Mouse (Mus musculus) fibroblast of lung, adult 2 months (primary cell): ENCODE measurements around the gene Rnf114.

Source experiments
- DNase-seq: peaks from one replicate; pipeline ENCODE4 v3.0.0-alpha.2; 2011; ENCODE audit warnings: low read depth

Rnf114 gene

DNA sequence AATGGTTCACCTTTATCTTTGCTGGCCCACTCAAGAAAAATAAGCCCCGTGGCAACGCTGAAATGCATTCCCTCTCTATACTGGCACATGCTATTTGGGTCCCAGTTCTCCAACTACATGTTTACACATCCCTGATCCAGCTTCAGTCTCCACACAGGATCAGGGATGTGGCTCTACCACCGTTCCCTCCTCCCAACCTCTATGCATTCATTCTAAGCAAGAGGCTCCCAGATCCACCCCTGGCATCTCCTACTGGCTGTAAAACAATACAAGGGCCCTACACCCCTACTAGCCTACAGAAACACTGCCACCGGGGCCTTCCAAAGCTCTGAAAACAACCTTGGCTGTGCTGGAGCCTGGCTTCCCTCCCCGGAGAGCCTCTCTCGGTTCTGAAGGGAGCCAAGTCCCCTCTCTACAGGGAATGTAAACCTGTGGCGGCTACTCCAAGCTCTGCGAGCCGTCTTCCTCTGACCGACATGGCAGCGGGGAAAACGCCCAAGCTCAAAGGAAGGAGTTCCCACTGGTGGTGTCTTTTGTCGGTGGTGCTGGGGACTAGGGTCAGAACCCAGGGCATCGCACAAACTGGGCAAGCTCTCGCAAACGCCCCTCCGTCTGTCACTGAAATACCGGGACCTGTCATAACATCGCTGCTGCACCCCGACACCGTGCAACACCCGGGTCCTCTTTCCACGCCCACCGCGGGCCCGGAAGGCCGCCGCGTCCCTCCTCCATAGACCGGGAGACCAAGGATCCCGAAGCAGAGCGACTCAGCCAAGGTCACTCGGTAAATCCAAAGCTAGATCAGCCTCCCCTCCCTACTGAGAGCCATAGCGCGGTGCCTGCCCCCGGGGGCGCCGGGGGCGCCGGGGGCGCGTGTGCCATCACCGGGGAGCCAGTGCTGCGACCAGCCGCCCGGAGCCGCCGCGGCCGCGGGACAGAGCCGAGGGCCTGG lies at the start of gene Rnf114:
Gene Rnf114, plus strand, starts transcription at position 889 of the 952 bp plus-strand sequence.
- no peak for DNase-seq

DNA sequence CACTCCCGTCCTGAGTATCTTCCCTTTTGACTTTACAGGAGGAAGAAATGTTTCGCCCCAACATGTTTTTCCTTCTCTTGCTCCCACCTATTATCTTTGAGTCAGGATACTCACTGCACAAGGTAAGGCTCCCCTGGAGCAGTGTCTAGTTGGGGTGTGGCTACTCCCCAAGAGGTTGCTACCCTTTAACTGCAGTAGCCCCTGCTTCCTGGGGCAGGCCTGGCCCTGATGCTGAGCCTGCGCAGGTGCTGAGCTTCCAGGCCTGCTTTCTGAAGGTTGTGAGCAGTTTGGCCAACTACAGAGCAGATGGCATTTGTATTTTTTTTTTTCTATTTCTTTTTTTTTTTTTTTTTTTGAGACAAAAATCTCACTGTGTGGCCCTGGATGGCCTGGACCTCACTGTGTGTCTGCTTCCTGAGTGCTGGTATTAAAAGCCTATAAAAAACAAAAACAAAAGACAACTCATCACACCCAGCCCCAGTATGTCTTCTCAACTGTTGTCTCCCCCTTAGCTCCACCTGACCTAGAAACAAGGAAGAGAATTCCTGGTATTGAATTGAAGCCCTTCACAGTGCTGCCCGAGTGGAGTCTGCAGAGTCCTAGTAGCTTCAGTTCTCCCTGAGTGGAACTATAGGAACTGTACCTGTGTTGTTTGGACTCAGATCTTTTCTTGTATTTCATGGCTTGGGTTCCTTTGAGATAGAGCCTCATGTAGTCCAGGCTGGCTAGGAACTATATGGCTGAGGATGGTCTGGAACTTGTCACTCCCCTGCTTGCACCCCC lies 48.8 kb upstream of the Rnf114 start:
- DNase-seq: no peak

DNA sequence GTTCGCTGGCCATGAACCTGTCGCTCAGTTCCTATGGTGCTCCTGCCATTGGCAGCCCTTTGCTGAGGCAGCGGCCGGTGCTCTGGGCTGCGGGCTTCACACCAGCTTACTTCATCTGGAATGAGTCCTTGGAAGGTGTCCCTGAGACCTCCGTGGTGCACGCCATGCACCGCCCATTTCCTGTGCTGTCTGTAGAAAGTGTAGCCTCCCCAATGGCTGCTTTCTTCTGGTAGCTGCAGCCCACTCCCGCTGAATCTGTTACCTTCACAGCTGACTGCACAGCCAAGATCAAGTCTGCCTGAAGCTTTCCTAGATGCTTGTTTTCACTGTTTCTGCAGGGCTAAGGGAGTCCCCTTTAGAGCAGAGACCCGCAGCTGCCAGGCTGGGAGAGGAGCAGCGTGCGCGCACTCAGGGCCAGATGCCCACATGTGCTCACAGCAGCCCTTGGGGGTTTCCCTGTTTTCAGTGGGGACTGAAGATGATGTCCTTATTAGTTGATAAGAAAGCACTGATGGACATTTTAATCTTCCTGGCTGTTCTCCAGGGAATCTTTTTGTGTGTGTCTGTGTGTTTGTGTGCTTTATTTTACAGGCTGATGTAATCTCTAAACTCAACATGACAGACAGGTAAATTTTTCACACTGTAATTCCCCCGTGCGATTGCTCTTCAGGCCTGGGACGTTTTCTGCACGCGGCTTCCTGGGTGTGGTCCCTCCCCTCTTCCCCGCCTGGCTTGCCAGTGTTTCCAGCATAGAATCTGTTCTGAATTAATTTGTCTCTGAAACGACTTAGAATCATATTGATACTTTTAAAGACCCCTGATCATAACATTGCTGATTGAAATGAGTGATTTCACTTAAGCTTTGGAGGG lies 46.3 kb upstream of the Rnf114 start:
- peak; percentile 22 for DNase-seq

DNA sequence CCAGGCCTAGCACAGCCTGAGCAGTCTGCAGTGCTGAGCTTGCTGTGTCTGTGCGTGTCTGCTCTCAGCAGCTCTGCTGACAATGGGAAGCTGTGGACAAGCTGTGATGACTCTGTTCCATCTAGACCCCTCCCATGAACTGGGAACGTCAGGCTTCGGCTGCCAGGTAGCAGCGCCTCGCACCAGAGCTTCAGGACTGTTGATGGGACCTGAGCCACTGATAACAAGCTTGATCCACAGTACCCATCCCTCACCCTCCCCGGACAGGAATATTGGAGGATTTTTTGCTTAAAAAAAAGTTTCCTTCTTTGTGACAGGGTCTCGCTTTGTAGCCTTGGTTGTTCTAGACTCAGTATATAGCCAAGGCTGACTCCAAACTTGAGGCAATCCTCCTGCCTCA lies 45.2 kb upstream of the Rnf114 start:
- DNase-seq: no peak

DNA sequence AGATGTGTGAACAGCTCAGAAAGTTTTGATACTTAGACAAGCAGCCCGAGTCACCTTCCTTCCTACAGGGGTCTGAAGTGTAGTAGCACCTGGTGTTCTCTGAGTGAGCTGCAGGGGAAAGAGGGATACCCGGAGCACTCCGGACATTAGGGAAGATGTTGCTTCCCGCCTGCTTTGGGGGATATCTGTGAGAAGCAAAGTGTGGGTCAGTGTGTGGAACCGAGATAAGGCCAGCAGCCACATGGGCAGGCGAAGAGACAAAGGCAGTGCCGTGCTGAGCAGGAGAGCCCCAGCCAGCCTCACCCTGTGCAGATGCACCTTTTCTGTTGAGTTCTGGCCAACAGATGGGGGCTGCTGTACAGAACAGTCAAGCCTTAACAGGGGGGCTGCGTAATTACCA lies 44.8 kb upstream of the Rnf114 start:
- no peak for DNase-seq

DNA sequence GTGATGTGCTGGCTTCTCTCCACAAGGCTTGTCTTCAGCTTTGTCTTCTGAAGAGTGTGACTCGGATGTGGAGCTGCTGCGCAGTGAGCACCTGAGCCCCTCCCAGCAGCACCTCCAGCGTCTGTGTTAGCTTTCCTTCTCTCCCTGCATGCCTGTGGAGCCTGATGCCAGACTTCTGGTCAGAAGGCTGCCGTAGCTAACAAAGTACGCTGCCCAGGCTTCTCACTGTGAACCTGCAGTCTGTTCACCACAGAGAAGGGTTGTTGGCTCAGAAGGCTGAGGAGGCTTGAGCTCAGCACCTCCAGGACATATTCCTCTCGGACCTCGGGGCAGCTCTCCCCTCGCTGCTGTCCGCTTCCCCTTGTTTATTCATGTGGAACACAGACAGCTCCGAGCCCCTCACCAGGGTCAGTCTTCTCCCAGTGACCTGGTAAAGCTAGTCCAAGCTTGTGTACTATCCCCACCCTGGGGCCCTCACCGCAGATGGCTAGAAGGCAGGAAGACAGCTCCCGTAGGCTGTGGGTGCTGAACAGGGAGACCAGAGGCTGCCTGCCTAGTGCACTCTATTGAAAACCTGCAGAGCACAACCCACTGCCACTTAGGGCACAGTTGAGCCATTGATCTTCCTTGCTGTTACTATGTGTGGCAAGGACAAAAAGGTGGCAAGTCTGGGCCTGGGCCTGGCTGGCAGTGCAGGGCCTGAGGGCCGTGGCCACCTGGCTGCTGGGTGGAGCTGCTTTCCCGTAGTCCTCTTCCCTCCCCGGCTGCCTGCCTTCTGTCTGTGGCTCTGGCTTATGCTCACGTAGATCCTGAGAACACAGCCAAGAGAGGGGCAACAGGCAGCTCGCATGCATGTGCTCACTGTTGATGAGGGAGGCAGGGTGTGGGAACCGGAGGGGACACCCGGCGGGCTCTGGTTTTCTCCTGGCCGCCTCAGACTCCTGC lies 42.8 kb upstream of the Rnf114 start:
- no peak for DNase-seq

DNA sequence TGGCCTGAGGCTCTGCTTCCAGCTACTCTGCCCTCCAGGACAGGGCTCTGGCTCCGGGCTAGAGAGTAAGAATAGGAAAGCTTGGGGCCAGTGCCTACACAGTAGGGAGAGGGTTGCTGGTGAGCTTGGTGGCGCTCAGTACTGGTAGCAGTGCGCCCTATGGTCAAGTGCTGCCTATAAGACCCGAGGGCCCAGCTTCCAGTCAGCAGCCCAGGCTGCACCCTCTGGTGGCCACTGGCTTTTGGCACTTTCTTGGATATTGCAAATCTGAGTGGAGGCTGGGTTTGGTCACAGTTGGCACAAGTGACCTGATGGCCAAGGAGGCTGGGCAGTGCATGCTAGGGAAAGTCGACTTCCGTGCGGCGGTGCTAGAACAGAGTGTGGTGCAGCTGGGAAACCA lies 41.8 kb upstream of the Rnf114 start:
- DNase-seq: no peak

DNA sequence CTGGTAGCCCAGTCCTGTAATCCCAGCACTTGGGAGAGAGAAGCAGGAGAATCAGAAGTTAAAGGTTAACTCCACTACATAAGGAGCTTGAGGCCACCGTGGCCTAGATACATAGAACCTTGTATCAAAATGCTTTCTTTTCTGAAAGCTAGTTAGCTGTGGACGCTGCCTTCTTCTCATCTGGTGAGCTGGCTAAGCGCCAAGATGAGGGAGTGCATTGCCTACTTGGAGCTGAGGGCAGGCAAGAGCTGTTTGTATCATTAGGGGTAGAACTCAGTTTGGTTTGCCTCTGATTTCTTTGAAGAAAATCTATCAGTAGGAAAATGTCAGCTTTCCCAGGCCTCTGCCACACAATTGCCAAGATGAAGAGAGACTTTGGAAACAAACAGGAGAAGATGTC lies 38.6 kb upstream of the Rnf114 start:
- DNase-seq: no peak

DNA sequence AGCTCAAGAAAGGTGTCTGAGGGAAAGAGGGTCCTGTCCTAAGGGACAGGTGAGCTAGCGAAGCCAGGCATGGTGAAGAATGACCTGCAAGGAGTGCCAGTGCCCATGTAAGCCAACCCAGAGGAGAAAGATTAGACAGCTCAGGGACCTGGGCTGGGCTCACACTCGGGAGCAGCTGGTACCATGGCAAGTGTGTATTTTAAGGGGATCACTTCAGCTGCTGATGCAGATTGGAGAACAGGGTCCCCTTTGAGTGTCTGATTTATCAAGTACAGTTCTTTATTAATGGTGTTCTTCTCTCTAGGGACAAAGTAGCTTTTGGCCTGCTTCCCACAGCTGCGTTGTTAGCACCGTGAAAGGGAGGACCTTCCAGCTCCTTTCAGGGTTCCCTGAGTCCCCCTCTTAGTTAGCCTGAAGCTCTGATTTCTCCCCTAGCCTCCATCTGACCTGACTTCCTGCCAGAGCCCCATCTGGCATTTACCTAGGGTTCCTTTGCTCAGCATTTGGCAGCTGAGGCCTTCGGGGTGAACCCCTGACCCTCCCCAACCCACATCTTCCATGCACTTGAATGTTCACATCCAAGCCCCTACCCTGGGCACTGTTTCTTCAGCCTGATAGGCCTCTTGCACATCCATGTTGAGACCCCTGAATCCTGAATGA lies 36.0 kb upstream of the Rnf114 start:
- DNase-seq: no peak

DNA sequence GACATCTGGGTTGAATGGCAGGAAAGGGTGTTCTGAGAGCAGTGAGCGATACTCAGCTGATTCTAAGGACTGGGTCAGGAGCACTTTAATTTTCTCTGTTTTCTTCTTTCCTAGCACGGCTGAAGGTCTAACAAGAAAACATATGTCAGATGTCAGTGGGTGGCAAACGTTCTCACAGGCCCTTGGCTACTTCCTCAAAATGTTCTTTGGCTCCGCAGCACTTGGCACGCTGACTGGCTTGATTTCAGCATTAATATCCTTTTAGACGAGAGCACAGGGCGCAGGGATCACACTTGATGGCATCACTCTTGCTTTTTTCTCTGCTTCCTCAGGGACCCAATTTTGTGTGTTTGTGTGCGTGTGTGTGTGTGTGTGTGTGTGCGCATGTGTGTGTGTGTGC lies 35.2 kb upstream of the Rnf114 start:
- no peak for DNase-seq

DNA sequence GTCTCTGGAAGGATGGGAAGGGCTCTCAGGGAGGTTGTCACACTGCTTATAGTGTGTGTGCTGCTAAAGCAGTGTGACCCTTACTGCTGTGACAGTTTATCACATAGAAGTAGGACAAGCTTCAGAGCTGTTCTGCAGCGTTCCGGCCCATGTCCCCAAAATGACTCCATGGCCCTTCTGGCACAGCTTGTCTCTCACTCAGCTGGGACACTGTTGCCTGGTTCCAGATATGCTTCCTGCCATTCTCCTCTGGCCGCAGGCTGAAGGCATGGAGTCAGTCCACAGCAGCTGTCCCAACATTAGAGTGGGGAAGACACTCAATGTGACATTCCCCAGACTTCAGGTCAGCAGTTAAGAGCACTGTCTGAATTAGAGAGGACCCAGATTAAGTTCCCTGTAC lies 33.9 kb upstream of the Rnf114 start:
- DNase-seq: no peak

DNA sequence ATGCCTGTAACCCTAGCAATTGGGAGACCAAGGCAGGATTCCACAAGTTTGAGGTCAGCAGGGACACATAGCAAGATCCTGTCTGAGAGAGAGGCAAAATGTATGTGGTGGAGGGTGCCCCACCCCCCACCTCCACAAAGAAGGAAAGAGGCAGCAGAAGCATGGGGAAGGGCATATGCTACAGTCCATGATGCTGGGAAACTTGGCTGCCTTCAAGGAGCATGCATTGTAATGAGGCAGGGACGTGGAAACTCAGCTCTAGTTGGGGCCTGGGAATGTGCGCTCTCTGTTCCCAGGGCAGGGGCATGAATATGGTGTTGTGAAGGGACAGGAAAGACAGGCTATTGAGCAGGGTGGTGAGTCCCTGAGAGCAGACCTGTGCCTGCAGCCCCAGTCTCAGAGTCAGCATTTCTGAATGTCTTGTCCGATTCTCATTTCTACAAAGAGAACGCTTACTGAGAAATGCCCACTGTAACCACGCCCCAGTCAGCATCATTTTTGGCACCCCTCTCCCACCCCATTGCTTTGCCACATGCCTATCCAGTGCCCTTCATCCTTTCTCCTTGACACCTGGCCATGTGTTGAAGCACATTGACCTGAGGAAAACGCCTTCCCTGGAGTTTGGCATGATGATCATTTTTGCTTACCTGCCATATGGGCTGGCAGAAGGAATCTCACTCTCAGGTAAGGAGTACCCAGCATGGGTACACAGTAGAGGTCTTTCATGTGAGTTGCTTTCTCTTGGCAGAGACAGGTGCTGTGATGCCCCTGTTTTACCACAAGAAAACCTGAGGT lies 33.2 kb upstream of the Rnf114 start:
- no peak for DNase-seq

DNA sequence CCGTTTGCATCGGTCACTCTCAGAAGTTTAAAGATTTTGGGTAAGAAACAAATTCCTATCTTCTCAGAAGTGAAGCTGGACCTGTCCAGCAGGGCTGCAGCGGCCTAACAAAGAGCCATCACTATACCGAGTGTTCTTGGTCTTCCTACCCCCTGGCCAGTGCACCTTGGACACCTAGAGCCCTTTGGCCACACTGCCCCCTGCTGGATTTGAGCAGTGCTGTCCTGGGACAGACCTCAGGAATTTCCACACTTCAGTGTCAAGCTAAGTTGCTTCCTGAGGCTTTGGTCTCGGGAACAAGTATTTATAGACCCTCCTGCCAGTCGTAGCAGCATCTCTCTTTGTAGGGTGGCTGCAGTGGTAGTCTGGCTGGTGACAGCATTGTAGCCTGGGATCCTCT lies 29.5 kb upstream of the Rnf114 start:
- no peak for DNase-seq

DNA sequence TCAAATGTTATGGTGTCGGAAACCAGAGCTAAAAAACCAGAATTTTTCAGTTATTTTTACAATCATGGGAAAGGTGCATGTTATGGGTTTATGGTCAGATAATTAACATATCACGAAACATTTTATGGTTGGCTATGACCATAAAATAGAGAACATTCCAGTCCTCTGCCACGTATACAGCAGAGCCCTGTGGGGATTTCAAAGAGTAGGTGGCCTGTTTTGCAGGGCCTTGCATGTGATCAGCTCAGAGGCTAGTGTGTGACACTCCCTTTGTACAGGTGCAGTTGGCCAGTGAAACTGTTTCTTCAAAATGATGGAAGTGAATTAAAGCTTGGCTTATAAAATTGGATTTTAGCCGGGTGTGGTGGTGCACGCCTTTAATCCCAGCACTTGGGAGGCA lies 28.6 kb upstream of the Rnf114 start:
- no peak for DNase-seq

DNA sequence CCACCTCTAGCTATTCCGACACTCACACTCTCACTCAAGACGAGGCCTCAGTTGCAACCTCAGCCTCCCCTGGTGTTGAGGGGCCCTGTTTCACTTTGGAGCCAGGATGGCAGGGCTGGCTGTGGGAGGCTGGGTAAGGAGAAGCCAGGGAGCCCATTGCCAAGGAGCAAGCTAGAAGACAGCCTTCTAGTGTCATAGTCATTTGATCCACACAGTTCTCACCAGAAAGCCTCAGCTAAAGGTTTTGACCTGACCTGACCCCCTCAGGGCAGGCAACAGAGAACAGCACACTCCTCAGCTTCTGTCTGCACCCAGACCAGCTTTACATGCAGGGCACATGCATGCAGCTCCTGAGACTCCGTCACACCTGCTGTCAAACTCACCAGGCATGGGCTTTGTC lies 26.5 kb upstream of the Rnf114 start:
- DNase-seq: no peak

DNA sequence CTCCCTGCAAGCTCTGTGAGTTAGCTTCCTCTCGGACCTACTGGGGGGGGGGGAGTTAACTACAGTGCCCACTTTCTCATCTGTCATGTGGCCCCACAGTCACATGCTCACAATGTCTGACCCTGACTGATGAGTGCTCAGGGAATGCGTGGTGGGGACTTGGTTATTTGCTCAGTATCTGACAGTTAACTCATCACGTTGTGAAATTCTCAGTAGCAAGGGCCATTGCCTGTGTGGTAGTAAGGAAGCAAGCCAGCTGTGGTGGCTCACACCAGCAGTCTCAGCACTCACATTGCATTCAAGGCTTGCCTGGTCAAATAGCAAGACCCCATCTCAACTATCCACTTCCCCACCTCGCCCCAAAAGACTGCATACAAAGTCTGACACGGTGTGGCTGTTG lies 25.2 kb upstream of the Rnf114 start:
- no peak for DNase-seq

DNA sequence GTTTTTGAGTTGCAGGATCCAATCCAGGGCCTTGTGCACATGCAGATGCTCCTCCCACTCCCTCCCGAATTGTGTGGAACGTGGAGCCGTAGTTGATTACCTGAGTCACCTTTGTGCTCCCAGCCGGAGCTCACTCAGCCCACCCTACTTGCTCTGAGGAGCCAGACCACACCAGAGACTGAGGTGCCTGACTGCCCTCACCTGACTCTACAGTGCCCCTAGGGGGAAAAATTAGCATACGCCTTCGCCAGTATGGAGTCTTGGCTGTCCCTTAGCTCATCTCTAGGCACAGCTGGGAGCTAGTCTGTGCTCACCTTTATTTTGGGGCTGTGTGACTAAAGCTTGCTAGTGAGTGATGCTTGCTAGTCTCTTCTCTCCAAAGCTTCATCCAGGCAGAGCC lies 24.0 kb upstream of the Rnf114 start:
- DNase-seq: no peak

DNA sequence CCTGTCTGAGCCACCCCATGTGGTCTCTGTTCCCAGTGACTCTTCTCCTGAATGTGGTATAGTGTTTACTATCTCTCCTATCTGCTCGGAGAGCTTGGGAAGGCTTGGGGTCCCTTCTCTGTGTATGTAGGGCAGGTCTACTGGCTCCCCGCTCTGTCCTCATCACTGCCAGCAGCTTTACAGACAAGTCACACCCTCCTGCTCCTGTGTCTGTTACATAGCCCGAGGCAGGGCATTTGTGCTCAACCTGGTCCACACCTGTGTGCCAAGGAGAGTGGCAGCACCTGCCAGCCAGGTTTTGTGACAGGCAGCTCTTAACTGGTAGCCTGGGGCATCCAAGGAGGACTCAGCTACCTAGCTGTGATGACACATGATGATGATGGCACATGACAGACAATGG lies 21.8 kb upstream of the Rnf114 start:
- DNase-seq: no peak

DNA sequence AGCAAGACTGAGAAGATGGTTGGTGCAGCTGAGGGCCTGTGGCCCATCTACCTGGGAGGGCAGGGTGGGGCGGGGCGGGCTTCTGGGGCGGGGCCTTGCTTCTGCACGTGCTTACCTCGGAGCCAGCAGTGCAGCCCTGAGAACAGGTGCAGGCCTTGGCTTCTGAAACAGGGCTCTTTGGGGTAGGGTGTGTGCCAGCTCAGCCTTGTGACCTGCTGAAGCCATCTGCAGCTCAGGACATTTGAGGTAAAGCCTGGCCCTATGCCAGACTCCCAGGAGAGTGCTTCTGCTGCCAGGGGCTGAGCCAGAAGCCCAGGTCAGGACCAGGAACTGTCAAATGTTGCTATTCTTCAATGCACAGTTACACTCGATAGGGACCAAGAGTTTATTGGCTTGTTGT lies 20.9 kb upstream of the Rnf114 start:
- DNase-seq: no peak

DNA sequence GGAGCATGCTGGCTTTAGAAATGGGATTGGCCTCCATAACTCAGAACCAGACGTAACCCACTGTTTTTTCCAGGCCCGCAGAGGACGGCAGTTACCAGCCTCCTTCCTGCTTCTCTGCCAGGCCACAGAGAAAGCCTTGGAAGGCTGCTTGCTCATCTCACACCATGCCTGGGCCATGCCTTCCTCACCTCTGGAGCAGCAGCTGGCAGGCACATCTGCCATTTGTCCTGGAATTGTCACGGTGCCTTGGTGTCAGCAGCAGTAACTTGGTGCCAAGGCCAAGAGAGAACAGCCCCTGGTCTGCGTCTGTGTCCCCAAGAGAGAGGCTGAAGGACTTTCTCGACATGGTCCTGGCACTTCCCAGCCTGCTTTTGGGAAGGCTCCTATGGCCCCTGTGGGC lies 18.2 kb upstream of the Rnf114 start:
- DNase-seq: no peak
